Comparison of ENCODE assay signal across 18 mouse cellular contexts in genomic region chr9:70669197-70669596, GRCm38 (mm10). TPM values are rescaled to one million over a fixed set of nuclear protein-coding genes. Genes with fewer than 3 reads are reported as not detected.
DNase-seq lines count a peak whose midpoint lies in the region; TF ChIP-seq lines count a peak whose summit lies in the region.
"Had no signal": no experiment of that assay in that cellular context is flagged by ENCODE, and none has a peak within 500 bp of the region (broad histone marks: within the 10 kb centered on the region; RNA-seq: fewer than 3 reads in every experiment).

No protein-coding gene starts in this region.

- WGBS in heart, embryonic 10.5 days, result 48% methylated on average over 2 of the region's 2 CpGs
- 53% methylated on average over 2 of the region's 2 CpGs for WGBS in bone marrow, adult 2 months

- 0 out of 2 replicates have a peak, but pooled peaks cover 4% of the 10 kb centered on the region for H3K4me1 ChIP-seq in heart, embryonic 10.5 days
- H3K4me1 ChIP-seq in bone marrow, adult 2 months (ENCODE audit: control insufficient read depth, insufficient read depth, low read length), result no peaks in the 10 kb centered on the region; the same call in 1 of the 2 replicates
- H3K4me1 ChIP-seq: forebrain, embryonic 15.5 days; midbrain, embryonic 12.5 days had no signal

- peak; percentile 91 for DNase-seq in heart, embryonic 10.5 days (ENCODE audit: low spot score)
- no peak for DNase-seq in heart, adult 18-20 months
- DNase-seq in liver, result peak; percentile 89
- peak; percentile 55 to 59 for DNase-seq in spleen, postnatal 10 days (ENCODE audit: low spot score in 2 of 2)
- DNase-seq in right cerebral cortex, postnatal 25 days, result no peak
- no peak for DNase-seq in left cerebral cortex, adult 8-10 months (ENCODE audit: low spot score in 2 of 2)
- no peak for DNase-seq in right cerebral cortex, adult 2 months (ENCODE audit: low spot score in 2 of 2)
- DNase-seq: cerebellum, adult 11-12 months; heart, adult 2 months; kidney, postnatal 10 days; lung, adult 18-20 months; lung, postnatal 4 days; thymus, postnatal 14 days had no signal

- H3K9me3 ChIP-seq in heart, embryonic 10.5 days, result no peaks in the 10 kb centered on the region
- H3K9me3 ChIP-seq: forebrain, embryonic 15.5 days had no signal

- H3K27me3 ChIP-seq in heart, embryonic 10.5 days (ENCODE audit: insufficient read depth, poor library complexity, severe bottlenecking), result no peaks in the 10 kb centered on the region
- H3K27me3 ChIP-seq: forebrain, embryonic 15.5 days; midbrain, embryonic 12.5 days; Patski had no signal

- H3K36me3 ChIP-seq in heart, embryonic 10.5 days, result no peaks in the 10 kb centered on the region
- H3K36me3 ChIP-seq: forebrain, embryonic 15.5 days; midbrain, embryonic 12.5 days had no signal

- no peak for TF ChIP-seq CTCF in bone marrow, adult 2 months (IDR thresholded peaks at IDR 0.05; ENCODE audit: control insufficient read depth, insufficient read depth, low read length)

- no peak overlapping the region for H3K27ac ChIP-seq in heart, embryonic 10.5 days
- peak overlapping the region; percentile 40; the same call in 1 of the 2 replicates for H3K27ac ChIP-seq in bone marrow, adult 2 months (ENCODE audit: control insufficient read depth, insufficient read depth, low read depth, low read length, poor library complexity)
- H3K27ac ChIP-seq: forebrain, embryonic 15.5 days; heart, adult 2 months; midbrain, embryonic 12.5 days had no signal

- TF ChIP-seq POLR2A in bone marrow, adult 2 months (IDR thresholded peaks at IDR 0.05; ENCODE audit: borderline replicate concordance, control insufficient read depth, low read depth, low read length), result no peak

- no peak overlapping the region for H3K4me3 ChIP-seq in heart, embryonic 10.5 days
- no peak overlapping the region for H3K4me3 ChIP-seq in bone marrow, adult 2 months (replicated peaks; ENCODE audit: control insufficient read depth, low read depth, low read length)
- H3K4me3 ChIP-seq: forebrain, embryonic 15.5 days; heart, adult 2 months; midbrain, embryonic 12.5 days had no signal

RNA-seq across cellular contexts. Expression of gene Adam10, which starts 9.6 kb away (rescaled TPM):
- 68.2 and 83.0 TPM in 2 replicates for polyA plus RNA-seq in heart, embryonic 10.5 days (2016; fragmentation: Nextera tagmentation; extraction: Ambion mirVana)
- total RNA-seq in heart, adult 18-20 months (2021), result 10 to 100 TPM; 37.7 to 38.3 TPM
- polyA plus RNA-seq in bone marrow, adult 2 months (2011; ENCODE audit: insufficient read depth, insufficient read length, low replicate concordance, missing spikeins), result 36.8 and 50.8 TPM in 2 replicates
- 10 to 100 TPM; 67.9 to 80.4 (median 71.5) TPM for total RNA-seq in left cerebral cortex, adult 8-10 months (2022)

RNA-seq across cellular contexts. Expression of gene Mindy2, which starts 12.2 kb away (rescaled TPM):
- 6.7 and 9.2 TPM in 2 replicates for polyA plus RNA-seq in heart, embryonic 10.5 days (2016; fragmentation: Nextera tagmentation; extraction: Ambion mirVana)
- total RNA-seq in heart, adult 18-20 months (2021), result 10 to 100 TPM; 35.7 to 37.9 TPM
- 17.6 and 20.9 TPM in 2 replicates for polyA plus RNA-seq in bone marrow, adult 2 months (2011; ENCODE audit: insufficient read depth, insufficient read length, low replicate concordance, missing spikeins)
- total RNA-seq in left cerebral cortex, adult 8-10 months (2022), result 10 to 100 TPM; 37.9 to 41.4 (median 40.1) TPM

RNA-seq across cellular contexts. Expression of gene Gm10642, which starts 13.1 kb away (rescaled TPM):
- 0.21 and 0.25 TPM in 2 replicates for polyA plus RNA-seq in heart, embryonic 10.5 days (2016; fragmentation: Nextera tagmentation; extraction: Ambion mirVana)
- total RNA-seq in heart, adult 18-20 months (2021), result under 1 TPM; 0.32 to 0.41 TPM
- polyA plus RNA-seq in bone marrow, adult 2 months (2011; ENCODE audit: insufficient read depth, insufficient read length, low replicate concordance, missing spikeins), result 1.0 and 2.8 TPM in 2 replicates
- total RNA-seq in left cerebral cortex, adult 8-10 months (2022), result 1 to 10 TPM in 3 of 4 experiments, under 1 TPM in 1; 0.52 to 1.5 (median 1.4) TPM
- total RNA-seq: hematopoietic stem cell, adult 5-6 weeks had no signal

Comparison
In these comparisons a context has a peak if more than half of its experiments do, and no peak if none do; other contexts are left out.
1. DNase-seq: peak in heart, embryonic 10.5 days (single experiment), liver (single experiment) and spleen, postnatal 10 days (2 of 2); none in heart, adult 18-20 months (0 of 2), right cerebral cortex, postnatal 25 days (single experiment), left cerebral cortex, adult 8-10 months (0 of 2) and right cerebral cortex, adult 2 months (0 of 2).